Mouse (Mus musculus): ENCODE data around the gene Ttc25. TPM values are rescaled to one million over a fixed set of nuclear protein-coding genes. Genes with fewer than 3 reads are reported as not detected.
A peak's percentile ranks its signal among the peaks of the same experiment; 100 is the strongest.

Ttc25 gene
- polyA plus RNA-seq (2012; rRNA removed): 1.7 and 2.5 TPM in 2 replicates

GRCm38 (mm10) chr11:100544832-100545745 lies at the start of gene Ttc25:
Gene Ttc25, plus strand, starts transcription at chr11:100545607.
- DNase-seq (ENCODE audit: low read depth): peak; percentile 98

- DNase-seq (ENCODE audit: low read depth): no peak
These were observed 45.2 kb upstream of the Ttc25 start for GRCm38 (mm10) chr11:100500241-100500640.

- no peak for DNase-seq (ENCODE audit: low read depth)
These were observed 44.8 kb upstream of the Ttc25 start for GRCm38 (mm10) chr11:100500651-100501050.

GRCm38 (mm10) chr11:100501321-100501720 lies 44.1 kb upstream of the Ttc25 start:
- DNase-seq (ENCODE audit: low read depth): no peak

GRCm38 (mm10) chr11:100504990-100505660 lies 40.3 kb upstream of the Ttc25 start:
- peak; percentile 95 for DNase-seq (ENCODE audit: low read depth)

GRCm38 (mm10) chr11:100505997-100506396 lies 39.4 kb upstream of the Ttc25 start:
- peak; percentile 78 for DNase-seq (ENCODE audit: low read depth)

GRCm38 (mm10) chr11:100510556-100510955 lies 34.9 kb upstream of the Ttc25 start:
- DNase-seq (ENCODE audit: low read depth): no peak

GRCm38 (mm10) chr11:100512384-100512783 lies 33.0 kb upstream of the Ttc25 start:
- no peak for DNase-seq (ENCODE audit: low read depth)

GRCm38 (mm10) chr11:100513716-100514115 lies 31.7 kb upstream of the Ttc25 start:
- DNase-seq (ENCODE audit: low read depth): no peak

GRCm38 (mm10) chr11:100515061-100515460 lies 30.3 kb upstream of the Ttc25 start:
- DNase-seq (ENCODE audit: low read depth): no peak

- no peak for DNase-seq (ENCODE audit: low read depth)
These were observed 29.6 kb upstream of the Ttc25 start for GRCm38 (mm10) chr11:100515789-100516188.

GRCm38 (mm10) chr11:100516291-100516690 lies 29.1 kb upstream of the Ttc25 start:
- no peak for DNase-seq (ENCODE audit: low read depth)

- DNase-seq (ENCODE audit: low read depth): no peak
These were observed 27.2 kb upstream of the Ttc25 start for GRCm38 (mm10) chr11:100518188-100518591.

- DNase-seq (ENCODE audit: low read depth): no peak
These were observed 26.2 kb upstream of the Ttc25 start for GRCm38 (mm10) chr11:100519188-100519587.

- DNase-seq (ENCODE audit: low read depth): no peak
These were observed 24.6 kb upstream of the Ttc25 start for GRCm38 (mm10) chr11:100520838-100521237.

- no peak for DNase-seq (ENCODE audit: low read depth)
These were observed 21.0 kb upstream of the Ttc25 start for GRCm38 (mm10) chr11:100524358-100524757.

GRCm38 (mm10) chr11:100524987-100525630 lies 20.3 kb upstream of the Ttc25 start:
- no peak for DNase-seq (ENCODE audit: low read depth)

GRCm38 (mm10) chr11:100526052-100526816 lies 19.2 kb upstream of the Ttc25 start:
- no peak for DNase-seq (ENCODE audit: low read depth)

GRCm38 (mm10) chr11:100527066-100527457 lies 18.3 kb upstream of the Ttc25 start:
- DNase-seq (ENCODE audit: low read depth): no peak

- DNase-seq (ENCODE audit: low read depth): peak; percentile 84
These were observed 17.7 kb upstream of the Ttc25 start, which contains the start of gene Acly for GRCm38 (mm10) chr11:100527458-100528374. Gene Acly, minus strand, starts transcription at chr11:100528000.
